Mouse (Mus musculus) layer of hippocampus, adult 2 months (tissue): Measurements from ENCODE around the gene Matn3. TPM values are rescaled to one million over a fixed set of nuclear protein-coding genes. Genes with fewer than 3 reads are reported as not detected.
A peak's percentile ranks its signal among the peaks of the same experiment; 100 is the strongest.

Source experiments
- DNase-seq, 2 experiments: peaks; one replicate each; pipeline ENCODE4 v3.0.0; 2022; ENCODE audit warnings: low spot score in 2 of 2
- H3K27ac ChIP-seq: fragments of 200-600 bp; 2 replicates; pipeline ENCODE4 v1.8.1; 2022
- H3K4me3 ChIP-seq: fragments of 200-600 bp; 2 replicates; pipeline ENCODE4 v1.8.1; 2022; ENCODE audit warnings: mild to moderate bottlenecking
- CTCF ChIP-seq: fragments of 200-600 bp; conservative IDR thresholded peaks from 2 replicates; pipeline ENCODE4 v1.8.1; 2022; ENCODE audit warnings: antibody characterized with exemption, mild to moderate bottlenecking, moderate library complexity
- long read RNA-seq, 2 experiments: library from polyadenylated mRNA; stranded (forward); transcript quantifications; one replicate each; pipeline ENCODE4 v2.0.0; 2021; ENCODE audit warnings: borderline mapping rate in 2 of 2
- total RNA-seq, 2 experiments: library from RNA; stranded (reverse); gene quantifications; 2 replicates each; pipeline ENCODE4 v1.2.3; 2021

Matn3 gene
- not detected for total RNA-seq
- long read RNA-seq, experiment 1, result 0 reads
- long read RNA-seq, experiment 2, result 0 reads

GRCm38 (mm10) chr12:8947714-8948464 lies at the start of gene Matn3:
Matn3 (plus strand) TSS chr12:8947929.
- TF ChIP-seq CTCF, result peak; percentile 39; the same call in 1 of the 2 replicates
- Histone ChIP-seq H3K27ac (no peak within 1 kb of the TSS), H3K4me3 (peak within 1 kb of the TSS; percentile 48)
- no peak for DNase-seq

GRCm38 (mm10) chr12:8898879-8899785 lies 48.6 kb upstream of the Matn3 start:
- DNase-seq, result no peak
- no peak overlapping the region for H3K27ac ChIP-seq
- no peak for TF ChIP-seq CTCF
- H3K4me3 ChIP-seq, result no peak overlapping the region

- H3K27ac ChIP-seq, result no peak overlapping the region
Observed at GRCm38 (mm10) chr12:8900107-8900698, 47.5 kb upstream of the Matn3 start.

GRCm38 (mm10) chr12:8900919-8901663 lies 46.6 kb upstream of the Matn3 start:
- no peak for DNase-seq
- no peak overlapping the region for H3K27ac ChIP-seq
- TF ChIP-seq CTCF, result no peak
- no peak overlapping the region for H3K4me3 ChIP-seq

More at GRCm38 (mm10) chr12:8900107-8900698, 47.5 kb upstream of the Matn3 start:
- TF ChIP-seq CTCF, result no peak
- no peak overlapping the region for H3K4me3 ChIP-seq
- DNase-seq, result no peak

GRCm38 (mm10) chr12:8901934-8902333 lies 45.8 kb upstream of the Matn3 start:
- no peak for DNase-seq
- H3K4me3 ChIP-seq, result no peak overlapping the region
- no peak for TF ChIP-seq CTCF
- H3K27ac ChIP-seq, result no peak overlapping the region

- DNase-seq, result no peak
- H3K27ac ChIP-seq, result no peak overlapping the region
- no peak for TF ChIP-seq CTCF
Observed at GRCm38 (mm10) chr12:8902479-8902878, 45.2 kb upstream of the Matn3 start.

GRCm38 (mm10) chr12:8912860-8913685 lies 34.7 kb upstream of the Matn3 start:
- no peak for TF ChIP-seq CTCF
- no peak for DNase-seq
- no peak overlapping the region for H3K4me3 ChIP-seq
- peak overlapping the region; percentile 61; the same call in 1 of the 2 replicates for H3K27ac ChIP-seq

More at GRCm38 (mm10) chr12:8902479-8902878, 45.2 kb upstream of the Matn3 start:
- no peak overlapping the region for H3K4me3 ChIP-seq

- Histone ChIP-seq H3K4me3 (no peak overlapping the region), H3K27ac (peak overlapping the region; percentile 61; the same call in 1 of the 2 replicates)
- TF ChIP-seq CTCF, result peak; percentile 18; the same call in 1 of the 2 replicates
- no peak for DNase-seq
Observed at GRCm38 (mm10) chr12:8913701-8914340, 33.9 kb upstream of the Matn3 start.

GRCm38 (mm10) chr12:8916378-8916777 lies 31.4 kb upstream of the Matn3 start:
- DNase-seq, result no peak
- no peak for TF ChIP-seq CTCF
- Histone ChIP-seq H3K4me3 (no peak overlapping the region), H3K27ac (peak overlapping the region; percentile 47)

GRCm38 (mm10) chr12:8919231-8919630 lies 28.5 kb upstream of the Matn3 start:
- H3K4me3 ChIP-seq, result no peak overlapping the region

GRCm38 (mm10) chr12:8920996-8921393 lies 26.7 kb upstream of the Matn3 start:
- Histone ChIP-seq H3K27ac (peak overlapping the region; percentile 99), H3K4me3 (peak overlapping the region; percentile 97)
- DNase-seq, result no peak
- TF ChIP-seq CTCF, result no peak

More at GRCm38 (mm10) chr12:8919231-8919630, 28.5 kb upstream of the Matn3 start:
- no peak overlapping the region for H3K27ac ChIP-seq
- TF ChIP-seq CTCF, result no peak
- DNase-seq, result no peak
